Mouse (Mus musculus) layer of hippocampus, adult 9-10 months (tissue): ENCODE results near the gene Tas2r136.

Experiments used
- DNase-seq: peaks from one replicate; pipeline ENCODE4 v3.0.0; 2022; ENCODE audit warnings: low spot score

Tas2r136 gene

GRCm38 (mm10) chr6:132778062-132778461 lies at the start of gene Tas2r136:
Tas2r136 (minus strand) TSS chr6:132778162.
- no peak for DNase-seq

- DNase-seq, result no peak
Measured at GRCm38 (mm10) chr6:132802518-132802917, 24.6 kb upstream of the Tas2r136 start, which contains the start of gene Tas2r117. Tas2r117 (plus strand) TSS chr6:132802818.

- no peak for DNase-seq
Measured at GRCm38 (mm10) chr6:132795393-132795792, 17.4 kb upstream of the Tas2r136 start.

GRCm38 (mm10) chr6:132761831-132762230 lies 16.1 kb downstream of the Tas2r136 start, which contains the start of gene Tas2r102:
Tas2r102 (plus strand) TSS chr6:132762131.
- DNase-seq, result no peak

- no peak for DNase-seq
Measured at GRCm38 (mm10) chr6:132754430-132754829, 23.5 kb downstream of the Tas2r136 start, which contains the start of gene Tas2r124. Tas2r124 (plus strand) TSS chr6:132754730.

- DNase-seq, result no peak
Measured at GRCm38 (mm10) chr6:132750206-132750605, 27.8 kb downstream of the Tas2r136 start.

- no peak for DNase-seq
Measured at GRCm38 (mm10) chr6:132737935-132738334, 40.0 kb downstream of the Tas2r136 start, which contains the start of gene Tas2r115. Tas2r115 (minus strand) TSS chr6:132738035.
